8 mouse cellular contexts compared by ENCODE assay signal in the genomic region with DNA sequence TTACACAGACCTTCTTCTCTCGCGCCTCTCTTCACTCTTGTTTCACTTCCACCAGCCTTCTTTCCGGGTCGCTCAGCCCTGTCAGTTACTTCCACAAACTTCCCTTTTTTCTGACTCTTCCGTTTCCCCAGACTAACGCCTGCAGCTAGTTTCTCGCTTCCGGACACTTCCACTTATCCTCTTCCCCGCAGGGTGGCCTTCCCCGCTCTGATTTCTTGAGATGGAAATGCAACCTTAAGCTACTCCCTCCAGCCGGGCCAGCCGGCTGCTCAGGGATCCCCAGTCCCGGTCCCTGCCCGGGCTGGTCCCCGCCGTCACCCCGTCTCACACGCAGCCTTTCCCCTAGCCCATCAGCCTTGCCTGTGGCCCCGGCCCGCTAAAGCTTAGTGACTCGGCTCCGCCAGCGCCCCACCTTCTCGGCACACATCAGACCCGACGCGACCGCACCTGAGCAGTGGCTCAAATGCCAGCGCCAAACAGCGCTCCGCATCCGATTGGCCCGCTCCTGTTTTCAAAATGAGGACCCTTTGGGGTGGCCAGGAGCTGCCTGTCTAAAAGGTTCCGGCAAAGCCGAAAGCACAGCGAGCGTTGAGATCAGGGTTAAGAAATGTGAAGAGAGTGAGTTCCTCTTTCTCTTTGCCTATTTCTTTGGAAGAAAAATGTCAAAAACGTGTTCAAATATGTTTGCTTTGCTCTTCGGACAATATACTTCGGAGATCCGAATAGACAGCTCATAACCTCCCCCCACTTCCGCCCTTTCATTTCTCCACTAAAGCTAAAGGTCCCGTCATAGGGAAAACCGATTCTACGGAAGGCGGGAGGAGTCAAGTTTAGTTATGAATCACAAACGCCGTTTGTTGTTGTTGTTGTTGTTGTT. TPM values are rescaled to one million over a fixed set of nuclear protein-coding genes. Genes with fewer than 3 reads are reported as not detected.
DNase-seq lines count a peak whose midpoint lies in the region; ATAC-seq and TF ChIP-seq lines count a peak whose summit lies in the region.

A gene (minus strand): TSS at position 417 of the 877 bp plus-strand sequence.

- no peak for TF ChIP-seq CTCF in CH12.LX (conservative IDR thresholded peaks at IDR 0.05 in 1 of 2, IDR thresholded peaks at IDR 0.05 in 1 of 2; ENCODE audit: low read depth in 2 of 2, low read length in 2 of 2)

- no peaks in the 10 kb centered on the region for H3K27me3 ChIP-seq in CH12.LX (replicated peaks)
- no peaks in the 10 kb centered on the region for H3K27me3 ChIP-seq in forebrain, embryonic 11.5 days (ENCODE audit: control insufficient read depth, insufficient read depth, low read length)
- H3K27me3 ChIP-seq in heart, embryonic 16.5 days (ENCODE audit: control insufficient read depth, insufficient read depth, low read length): no peaks in the 10 kb centered on the region
- H3K27me3 ChIP-seq in liver, embryonic 15.5 days: 0 out of 2 replicates have a peak, but pooled peaks cover 2% of the 10 kb centered on the region
- no peaks in the 10 kb centered on the region for H3K27me3 ChIP-seq in neural tube, embryonic 12.5 days (replicated peaks)

- peak; percentile 88 for TF ChIP-seq POLR2A in CH12.LX (IDR thresholded peaks at IDR 0.05; ENCODE audit: low read depth, low read length)

- peaks cover 46% of the 10 kb centered on the region for H3K79me2 ChIP-seq in CH12.LX (replicated peaks; ENCODE audit: control insufficient read depth, extremely low read depth, insufficient read depth, poor library complexity, severe bottlenecking)

- no peak for TF ChIP-seq RAD21 in CH12.LX (IDR thresholded peaks at IDR 0.05; ENCODE audit: low read depth, low read length)

- dilution Hi-C loops in CH12.LX (cut with MboI; ENCODE audit: extremely low pct_ligation_motif_present, extremely low pct_unique_long_range_greater_than_20kb, low sequenced_read_pairs): no loop called here

- H3K9ac ChIP-seq in CH12.LX (ENCODE audit: insufficient read depth, low read depth): peak within 1 kb of the TSS; percentile 87
- peak within 1 kb of the TSS; percentile 82 for H3K9ac ChIP-seq in forebrain, embryonic 11.5 days (ENCODE audit: low read length)
- H3K9ac ChIP-seq in heart, embryonic 16.5 days (ENCODE audit: low read length): peak within 1 kb of the TSS; percentile 88
- peak within 1 kb of the TSS; percentile 93 for H3K9ac ChIP-seq in liver, embryonic 15.5 days
- H3K9ac ChIP-seq in neural tube, embryonic 12.5 days: peak within 1 kb of the TSS; percentile 65

- peak within 1 kb of the TSS; percentile 87 for H3K4me2 ChIP-seq in CH12.LX (ENCODE audit: insufficient read depth, low read depth, poor library complexity, severe bottlenecking)
- peak within 1 kb of the TSS; percentile 75 for H3K4me2 ChIP-seq in forebrain, embryonic 11.5 days (ENCODE audit: low read depth, low read length, severe bottlenecking)
- peak within 1 kb of the TSS; percentile 89 for H3K4me2 ChIP-seq in heart, embryonic 16.5 days (ENCODE audit: low read depth, low read length)
- peak within 1 kb of the TSS; percentile 78 for H3K4me2 ChIP-seq in liver, embryonic 15.5 days
- peak within 1 kb of the TSS; percentile 83 for H3K4me2 ChIP-seq in neural tube, embryonic 12.5 days (replicated peaks)

- peak within 1 kb of the TSS; percentile 84 to 94 (median 88) for H3K4me3 ChIP-seq in CH12.LX (replicated peaks in 1 of 3; ENCODE audit: low read depth in 2 of 3, low read length in 2 of 3, poor library complexity in 1 of 3)
- H3K4me3 ChIP-seq in forebrain, embryonic 11.5 days (ENCODE audit: low read depth, low read length): peak within 1 kb of the TSS; percentile 83
- H3K4me3 ChIP-seq in heart, embryonic 16.5 days (ENCODE audit: low read length): peak within 1 kb of the TSS; percentile 99
- H3K4me3 ChIP-seq in liver, embryonic 15.5 days (replicated peaks): peak within 1 kb of the TSS; percentile 98
- peak within 1 kb of the TSS; percentile 80 for H3K4me3 ChIP-seq in neural tube, embryonic 12.5 days

- in situ Hi-C loops in CH12.LX (cut with MboI; ENCODE audit: low pct_ligation_motif_present, low pct_unique_long_range_greater_than_20kb, low sequenced_read_pairs): no loop called here

- no peaks in the 10 kb centered on the region for H3K9me3 ChIP-seq in CH12.LX (replicated peaks; ENCODE audit: low read length)
- no peaks in the 10 kb centered on the region for H3K9me3 ChIP-seq in forebrain, embryonic 11.5 days (ENCODE audit: control insufficient read depth, low read length)
- no peaks in the 10 kb centered on the region for H3K9me3 ChIP-seq in heart, embryonic 16.5 days (replicated peaks; ENCODE audit: control insufficient read depth, low read length)
- no peaks in the 10 kb centered on the region for H3K9me3 ChIP-seq in liver, embryonic 15.5 days (replicated peaks)
- H3K9me3 ChIP-seq in neural tube, embryonic 12.5 days: no peaks in the 10 kb centered on the region

- peaks cover 3 to 41% of the 10 kb centered on the region in 2 experiments; a peak in 2 of 4 replicates for H3K4me1 ChIP-seq in CH12.LX (ENCODE audit: control insufficient read depth in 1 of 2, insufficient read depth in 2 of 2)
- peaks cover 5% of the 10 kb centered on the region for H3K4me1 ChIP-seq in forebrain, embryonic 11.5 days (replicated peaks; ENCODE audit: control insufficient read depth, insufficient read depth, low read length)
- peaks cover 23% of the 10 kb centered on the region for H3K4me1 ChIP-seq in heart, embryonic 16.5 days (ENCODE audit: control insufficient read depth, insufficient read depth, low read length)
- peaks cover 23% of the 10 kb centered on the region for H3K4me1 ChIP-seq in liver, embryonic 15.5 days (replicated peaks)
- peaks cover 24% of the 10 kb centered on the region for H3K4me1 ChIP-seq in neural tube, embryonic 12.5 days

- TF ChIP-seq EP300 in CH12.LX (IDR thresholded peaks at IDR 0.05; ENCODE audit: low read length): no peak

- peaks cover 15 to 31% of the 10 kb centered on the region in 2 experiments for H3K36me3 ChIP-seq in CH12.LX (replicated peaks in 1 of 2; ENCODE audit: control insufficient read depth in 1 of 2, insufficient read depth in 1 of 2, low read length in 1 of 2)
- H3K36me3 ChIP-seq in forebrain, embryonic 11.5 days (ENCODE audit: control insufficient read depth, insufficient read depth, low read length): no peaks in the 10 kb centered on the region; the same call in 1 of the 2 replicates
- H3K36me3 ChIP-seq in heart, embryonic 16.5 days (ENCODE audit: control insufficient read depth, insufficient read depth): peaks cover 7% of the 10 kb centered on the region
- H3K36me3 ChIP-seq in liver, embryonic 15.5 days (replicated peaks): peaks cover 30% of the 10 kb centered on the region
- peaks cover 9% of the 10 kb centered on the region; the same call in 1 of the 2 replicates for H3K36me3 ChIP-seq in neural tube, embryonic 12.5 days

- DNase-seq in CH12.LX (ENCODE audit: extremely low read depth): peak; percentile 96
- peak; percentile 91 for DNase-seq in c-Kit-positive CD71-positive TER-119-negative erythroid progenitor cells, embryonic 14.5 days (ENCODE audit: low read depth)
- peak; percentile 92 for DNase-seq in forebrain, embryonic 11.5 days (ENCODE audit: low spot score)
- peak; percentile 94 to 96 for DNase-seq in kidney, postnatal 36 days
- peak; percentile 98 for DNase-seq in telencephalon, adult 2 months (ENCODE audit: low read depth, low spot score)

- under 1% methylated on average over 48 of the region's 48 CpGs for WGBS in forebrain, embryonic 11.5 days
- WGBS in heart, embryonic 16.5 days: under 1% methylated on average over 48 of the region's 48 CpGs
- under 1% methylated on average over 48 of the region's 48 CpGs for WGBS in liver, embryonic 15.5 days (ENCODE audit: insufficient replicate concordance)
- under 1% methylated on average over 48 of the region's 48 CpGs for WGBS in neural tube, embryonic 12.5 days

- peak; percentile 96 for ATAC-seq in forebrain, embryonic 11.5 days (replicated peaks; ENCODE audit: low FRiP score)
- peak; percentile 92 for ATAC-seq in heart, embryonic 16.5 days (replicated peaks; ENCODE audit: extremely low read depth, insufficient read depth, low FRiP score)
- ATAC-seq in liver, embryonic 15.5 days (ENCODE audit: insufficient read depth): peak; percentile 98
- ATAC-seq in neural tube, embryonic 12.5 days (ENCODE audit: low FRiP score, low read depth): peak; percentile 96

- peak within 1 kb of the TSS; percentile 80 for H3K27ac ChIP-seq in CH12.LX (ENCODE audit: insufficient read depth, low read depth)
- H3K27ac ChIP-seq in forebrain, embryonic 11.5 days (ENCODE audit: low read depth, low read length): peak within 1 kb of the TSS; percentile 53; the same call in 1 of the 2 replicates
- H3K27ac ChIP-seq in heart, embryonic 16.5 days (ENCODE audit: low read length): peak within 1 kb of the TSS; percentile 88
- peak within 1 kb of the TSS; percentile 96 for H3K27ac ChIP-seq in liver, embryonic 15.5 days (replicated peaks)
- H3K27ac ChIP-seq in neural tube, embryonic 12.5 days: no peak within 1 kb of the TSS

TF ChIP-seq in CH12.LX, 34 proteins besides CTCF, POLR2A, EP300 and RAD21 (continues in another document):
- TF ChIP-seq NELFE (IDR thresholded peaks at IDR 0.05; ENCODE audit: low read depth, low read length) (peak; percentile 61; the same call in 1 of the 2 replicates), MYC (IDR thresholded peaks at IDR 0.05; ENCODE audit: low read depth, low read length) (peak; percentile 81), TCF12 (IDR thresholded peaks at IDR 0.05; ENCODE audit: low read depth, low read length) (peak; percentile 74), IRF4 (IDR thresholded peaks at IDR 0.05; ENCODE audit: low read depth, low read length) (peak; percentile 67), SMC3 (IDR thresholded peaks at IDR 0.05; ENCODE audit: low read depth, low read length) (no peak), MEF2A (IDR thresholded peaks at IDR 0.05; ENCODE audit: borderline replicate concordance, low read depth, low read length) (peak; percentile 38; the same call in 1 of the 2 replicates), ELF1 (IDR thresholded peaks at IDR 0.05; ENCODE audit: low read depth, low read length) (peak; percentile 95), CHD1 (IDR thresholded peaks at IDR 0.05; ENCODE audit: low read depth, low read length) (peak; percentile 80), MAZ (IDR thresholded peaks at IDR 0.05; ENCODE audit: low read depth, low read length) (peak; percentile 64), ZNF384 (IDR thresholded peaks at IDR 0.05; ENCODE audit: low read depth, low read length) (no peak), GABPA (IDR thresholded peaks at IDR 0.05; ENCODE audit: insufficient replicate concordance, low read depth, low read length) (peak; percentile 9; the same call in 1 of the 2 replicates), MXI1 (IDR thresholded peaks at IDR 0.05; ENCODE audit: low read depth, low read length) (peak; percentile 91)

RNA-seq across cellular contexts. Expression of the gene that starts here (rescaled TPM):
- total RNA-seq in CH12.LX (2012; rRNA removed): 22.3 and 22.5 TPM in 2 replicates
- total RNA-seq in CH12.LX (2014; rRNA removed): 21.6 and 22.4 TPM in 2 replicates
- 68.9 and 74.0 TPM in 2 replicates for polyA plus RNA-seq in CH12.LX (2012; ENCODE audit: insufficient read length, low read depth)
- polyA plus RNA-seq in forebrain, embryonic 11.5 days (2014; fragmentation: Nextera tagmentation; extraction: Ambion mirVana): 7.3 and 8.0 TPM in 2 replicates
- polyA plus RNA-seq in heart, embryonic 16.5 days (2015; fragmentation: Nextera tagmentation; extraction: Ambion mirVana): 25.0 and 25.4 TPM in 2 replicates
- polyA plus RNA-seq in liver, embryonic 15.5 days (2015; fragmentation: Nextera tagmentation; extraction: Ambion mirVana): 16.3 and 17.1 TPM in 2 replicates
- polyA plus RNA-seq in neural tube, embryonic 12.5 days (2016; fragmentation: Nextera tagmentation; extraction: Ambion mirVana): 40.3 and 40.8 TPM in 2 replicates
